Mouse (Mus musculus) forebrain, embryonic 11.5 days (tissue): ENCODE data around the gene Scamp5. TPM values are rescaled to one million over a fixed set of nuclear protein-coding genes. Genes with fewer than 3 reads are reported as not detected.

Experiments
- polyA plus RNA-seq: library from polyadenylated mRNA; unstranded; fragments of >200 nt; fragmentation: Nextera tagmentation; extraction: Ambion mirVana; gene quantifications from 2 replicates; pipeline ENCODE4 v1.2.1, GENCODE M21; 2014

The Scamp5 gene
- polyA plus RNA-seq, 1 experiment from 2014 or later: 15.5 TPM

Other genes with a start within 250 kb of the Scamp5 start
- 0.09 TPM in 1 of 2 replicates, not detected in the other for gene Trcg1, start 231.5 kb downstream of the Scamp5 start, polyA plus RNA-seq
- 12.5 TPM in 2 replicates for gene 1700017B05Rik, start 205.4 kb downstream of the Scamp5 start, polyA plus RNA-seq
- gene Ppcdc, start 27.9 kb downstream of the Scamp5 start, polyA plus RNA-seq: 26.5 and 29.5 TPM in 2 replicates
- 1.5 and 3.4 TPM in 2 replicates for gene Rpp25, start 36.0 kb upstream of the Scamp5 start, polyA plus RNA-seq
- gene Cox5a, start 53.2 kb upstream of the Scamp5 start, polyA plus RNA-seq: 624 and 635 TPM in 2 replicates
- 21.0 TPM in 2 replicates for gene Fam219b, start 69.5 kb upstream of the Scamp5 start, polyA plus RNA-seq
- 55.1 and 65.5 TPM in 2 replicates for gene Mpi, start 84.7 kb upstream of the Scamp5 start, polyA plus RNA-seq
- gene Scamp2, start 92.9 kb upstream of the Scamp5 start, polyA plus RNA-seq: 57.7 and 58.2 TPM in 2 replicates
- 12.6 and 15.1 TPM in 2 replicates for gene Ulk3, start 121.4 kb upstream of the Scamp5 start, polyA plus RNA-seq
- gene Cplx3, start 138.2 kb upstream of the Scamp5 start, polyA plus RNA-seq: 0.15 TPM in 1 of 2 replicates, not detected in the other
- not detected in 2 replicates for gene Lman1l, start 152.7 kb upstream of the Scamp5 start, polyA plus RNA-seq
- gene Csk, start 185.6 kb upstream of the Scamp5 start, polyA plus RNA-seq: 32.9 and 39.5 TPM in 2 replicates
- gene Cyp1a2, start 215.6 kb upstream of the Scamp5 start, polyA plus RNA-seq: not detected in 2 replicates
- not detected in 2 replicates for gene Cyp1a1, start 219.9 kb upstream of the Scamp5 start, polyA plus RNA-seq
- gene Edc3, start 240.5 kb upstream of the Scamp5 start, polyA plus RNA-seq: 25.1 and 27.4 TPM in 2 replicates